8 mouse cellular contexts compared by ENCODE assay signal in the genomic region with DNA sequence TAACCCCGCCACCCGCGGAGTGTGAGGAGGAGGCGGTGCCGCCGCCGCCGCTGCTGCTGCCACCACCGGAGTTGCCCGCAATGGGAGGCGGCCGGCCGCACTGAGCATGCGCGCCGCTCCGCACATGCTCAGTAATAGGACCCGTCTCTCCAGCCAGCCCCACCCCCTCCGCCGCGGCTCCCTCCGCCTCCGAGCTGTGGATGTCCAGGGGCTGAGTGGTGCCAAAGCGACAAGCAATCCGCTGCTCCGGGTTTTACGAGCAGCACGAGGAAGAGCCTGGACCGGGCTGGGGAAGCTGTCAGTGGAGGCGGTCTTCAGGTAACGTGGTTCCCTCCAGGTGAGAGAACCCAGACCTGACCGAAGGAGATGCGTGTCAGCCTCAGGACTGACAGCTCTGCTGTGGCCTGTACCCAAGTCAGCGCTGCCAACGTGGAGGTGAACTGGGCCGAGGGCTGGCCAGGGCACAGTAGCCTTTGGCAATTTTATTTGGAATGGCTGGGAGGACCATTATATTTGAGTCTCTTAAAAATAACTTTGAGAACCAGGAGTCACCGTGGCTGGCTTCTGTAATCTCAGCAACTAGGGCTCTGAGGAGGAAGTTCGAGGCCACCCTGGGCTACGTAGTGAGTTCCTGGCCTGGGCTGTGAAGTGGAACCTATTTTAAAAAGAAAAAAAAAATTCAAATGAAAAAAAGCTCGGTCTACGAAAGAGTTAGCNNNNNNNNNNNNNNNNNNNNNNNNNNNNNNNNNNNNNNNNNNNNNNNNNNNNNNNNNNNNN. TPM values are rescaled to one million over a fixed set of nuclear protein-coding genes. Genes with fewer than 3 reads are reported as not detected.
DNase-seq lines count a peak whose midpoint lies in the region; ATAC-seq lines count a peak whose summit lies in the region.

Gene Mycbp2 (minus strand): TSS at position 86 of the 777 bp plus-strand sequence.

- peak; percentile 98 for DNase-seq in CD4-positive, CD25-positive, alpha-beta regulatory T cell, adult 2 months (ENCODE audit: low read depth, low spot score)
- DNase-seq in fat pad, adult 2 months (ENCODE audit: extremely low read depth, low read depth, low spot score) = peak; percentile 61
- DNase-seq in kidney, postnatal 10 days = peak; percentile 100
- peak; percentile 97 for DNase-seq in natural killer cell, adult 2 months (ENCODE audit: low spot score in 2 of 2)

- H3K36me3 ChIP-seq in heart, embryonic 13.5 days = no peaks in the 10 kb centered on the region
- no peaks in the 10 kb centered on the region for H3K36me3 ChIP-seq in liver, embryonic 12.5 days
- no peaks in the 10 kb centered on the region for H3K36me3 ChIP-seq in stomach, embryonic 15.5 days

- 4% methylated on average over 40 of the region's 41 CpGs for WGBS in heart, embryonic 13.5 days
- 2% methylated on average over 38 of the region's 41 CpGs for WGBS in liver, embryonic 12.5 days (ENCODE audit: insufficient replicate concordance)
- WGBS in stomach, embryonic 15.5 days = 6% methylated on average over 40 of the region's 41 CpGs

- H3K4me2 ChIP-seq in heart, embryonic 13.5 days = peak within 1 kb of the TSS; percentile 91
- peak within 1 kb of the TSS; percentile 95 for H3K4me2 ChIP-seq in liver, embryonic 12.5 days
- H3K4me2 ChIP-seq in stomach, embryonic 15.5 days = peak within 1 kb of the TSS; percentile 79

- ATAC-seq in heart, embryonic 13.5 days (ENCODE audit: extremely low read depth, insufficient number of reproducible peaks, low FRiP score, low TSS enrichment) = peak; percentile 94
- ATAC-seq in liver, embryonic 12.5 days = peak; percentile 95
- ATAC-seq in stomach, embryonic 15.5 days (ENCODE audit: insufficient read depth, low FRiP score, low read depth) = peak; percentile 99

- H3K4me1 ChIP-seq in brown adipose tissue, adult 24 weeks (ENCODE audit: control insufficient read depth, insufficient read depth, insufficient read length, low read length) = peaks cover 3% of the 10 kb centered on the region; the same call in 1 of the 2 replicates
- peaks cover 41% of the 10 kb centered on the region for H3K4me1 ChIP-seq in heart, embryonic 13.5 days
- H3K4me1 ChIP-seq in liver, embryonic 12.5 days = peaks cover 63% of the 10 kb centered on the region
- H3K4me1 ChIP-seq in stomach, embryonic 15.5 days = peaks cover 13% of the 10 kb centered on the region

- no peaks in the 10 kb centered on the region for H3K9me3 ChIP-seq in heart, embryonic 13.5 days
- H3K9me3 ChIP-seq in liver, embryonic 12.5 days (replicated peaks) = no peaks in the 10 kb centered on the region
- H3K9me3 ChIP-seq in stomach, embryonic 15.5 days = no peaks in the 10 kb centered on the region

- peak within 1 kb of the TSS; percentile 48 for H3K27ac ChIP-seq in brown adipose tissue, adult 24 weeks (replicated peaks; ENCODE audit: low read depth, low read length)
- H3K27ac ChIP-seq in heart, embryonic 13.5 days (replicated peaks) = peak within 1 kb of the TSS; percentile 94
- H3K27ac ChIP-seq in liver, embryonic 12.5 days = peak within 1 kb of the TSS; percentile 95
- peak within 1 kb of the TSS; percentile 91 for H3K27ac ChIP-seq in stomach, embryonic 15.5 days

- no peaks in the 10 kb centered on the region for H3K27me3 ChIP-seq in heart, embryonic 13.5 days (replicated peaks)
- no peaks in the 10 kb centered on the region for H3K27me3 ChIP-seq in liver, embryonic 12.5 days (replicated peaks)
- no peaks in the 10 kb centered on the region for H3K27me3 ChIP-seq in stomach, embryonic 15.5 days (replicated peaks)

- H3K4me3 ChIP-seq in brown adipose tissue, adult 24 weeks (ENCODE audit: insufficient read depth, low read depth, low read length) = peak within 1 kb of the TSS; percentile 82
- H3K4me3 ChIP-seq in heart, embryonic 13.5 days = peak within 1 kb of the TSS; percentile 85
- peak within 1 kb of the TSS; percentile 81 for H3K4me3 ChIP-seq in liver, embryonic 12.5 days
- H3K4me3 ChIP-seq in stomach, embryonic 15.5 days (replicated peaks) = peak within 1 kb of the TSS; percentile 85

- peak within 1 kb of the TSS; percentile 91 for H3K9ac ChIP-seq in heart, embryonic 13.5 days
- peak within 1 kb of the TSS; percentile 90 for H3K9ac ChIP-seq in liver, embryonic 12.5 days
- H3K9ac ChIP-seq in stomach, embryonic 15.5 days = peak within 1 kb of the TSS; percentile 71

RNA-seq across cellular contexts. Expression of gene Mycbp2, which starts in this region (rescaled TPM):
- polyA plus RNA-seq in brown adipose tissue, adult 24 weeks (2012; ENCODE audit: insufficient read depth, insufficient read length, missing spikeins) = 18.1 and 19.1 TPM in 2 replicates
- polyA plus RNA-seq in heart, embryonic 13.5 days (2015; fragmentation: Nextera tagmentation; extraction: Ambion mirVana) = 9.6 and 11.4 TPM in 2 replicates
- polyA plus RNA-seq in liver, embryonic 12.5 days (2016; fragmentation: Nextera tagmentation; extraction: Ambion mirVana) = 11.2 and 11.5 TPM in 2 replicates
- 19.6 and 21.9 TPM in 2 replicates for polyA plus RNA-seq in stomach, embryonic 15.5 days (2015; fragmentation: Nextera tagmentation; extraction: Ambion mirVana)

Comparison
In these comparisons a context has a peak if more than half of its experiments do, and no peak if none do; other contexts are left out.
1. Peak in every context shown above with its lines: DNase-seq, ATAC-seq, H3K4me3 ChIP-seq and H3K27ac ChIP-seq.